Mouse (Mus musculus) midbrain, embryonic 14.5 days (tissue): ENCODE results near the gene Klc1. TPM values are rescaled to one million over a fixed set of nuclear protein-coding genes. Genes with fewer than 3 reads are reported as not detected.

ENCODE experiments used
- ATAC-seq: fragments of 200-750 bp; cut with Nextera tagmentation; 2 replicates; pipeline ENCODE4 v1.8.0; 2017; ENCODE audit warnings: moderate number of reproducible peaks, moderate library complexity; ENCODE audit not compliant: low FRiP score, low TSS enrichment
- DNase-seq: peaks from one replicate; pipeline ENCODE4 v3.0.0-alpha.2; 2015
- H3K27ac ChIP-seq: fragments of 300-500 bp; sonication (generic); replicated peaks from 2 replicates; pipeline ENCODE4 v1.5.1; 2014; ENCODE audit warnings: mild to moderate bottlenecking, low read depth, low read length, moderate library complexity
- H3K27me3 ChIP-seq: fragments of 300-500 bp; sonication (generic); 2 replicates; pipeline ENCODE4 v1.6.1; 2014; ENCODE audit warnings: low read length, control low read depth, mixed read lengths; ENCODE audit not compliant: control insufficient read depth, insufficient read depth
- H3K36me3 ChIP-seq: fragments of 300-500 bp; sonication (generic); 2 replicates; pipeline ENCODE4 v1.6.1; 2014; ENCODE audit warnings: low read length, control low read depth; ENCODE audit not compliant: control insufficient read depth, insufficient read depth
- H3K4me1 ChIP-seq: fragments of 300-500 bp; sonication (generic); 2 replicates; pipeline ENCODE4 v1.6.1; 2014; ENCODE audit warnings: mild to moderate bottlenecking, antibody characterized with exemption, low read length, control low read depth; ENCODE audit not compliant: control insufficient read depth, insufficient read depth
- H3K4me2 ChIP-seq: fragments of 300-500 bp; sonication (generic); 2 replicates; pipeline ENCODE4 v1.6.1; 2014; ENCODE audit warnings: mild to moderate bottlenecking, low read length, moderate library complexity
- H3K4me3 ChIP-seq: fragments of 300-500 bp; sonication (generic); replicated peaks from 2 replicates; pipeline ENCODE4 v1.5.1; 2014; ENCODE audit warnings: low read depth, low read length
- H3K9ac ChIP-seq: fragments of 300-500 bp; sonication (generic); replicated peaks from 2 replicates; pipeline ENCODE4 v1.6.1; 2014; ENCODE audit warnings: mild to moderate bottlenecking, low read length, moderate library complexity
- H3K9me3 ChIP-seq: fragments of 300-500 bp; sonication (generic); 2 replicates; pipeline ENCODE4 v1.6.1; 2016; ENCODE audit warnings: low read length, control low read depth, mixed read lengths; ENCODE audit not compliant: control insufficient read depth
- WGBS: fragments of 180-500 bp; shearing (Covaris S2); extraction: QIAGEN DNeasy Blood & Tissue Kit; methylation state at CpG from one replicate; pipeline ENCODE4 v1.1.7; 2014; 5-methylcytosine and 5-hydroxymethylcytosine counted together
- polyA plus RNA-seq: library from polyadenylated mRNA; unstranded; fragments of >200 nt; fragmentation: Nextera tagmentation; extraction: Ambion mirVana; gene quantifications from 2 replicates; pipeline ENCODE4 v1.2.1, GENCODE M21; 2014

Gene Klc1
- polyA plus RNA-seq, 1 experiment from 2014 or later, result 628 TPM

GRCm38 (mm10) chr12:111816967-111817366 lies 58.3 kb downstream of the Klc1 start:
- Histone ChIP-seq H3K4me3 (no peak overlapping the region), H3K4me1 (peaks cover 13% of the 10 kb centered on the region), H3K4me2 (no peak overlapping the region), H3K27ac (no peak overlapping the region), H3K36me3 (no peaks in the 10 kb centered on the region), H3K9ac (no peak overlapping the region), H3K27me3 (no peaks in the 10 kb centered on the region), H3K9me3 (no peaks in the 10 kb centered on the region)
- DNase-seq (no peak), ATAC-seq (no peak)
- WGBS, result 80% methylated on average over 9 of the region's 9 CpGs

GRCm38 (mm10) chr12:111817991-111818390 lies 59.3 kb downstream of the Klc1 start:
- H3K36me3 ChIP-seq, result no peaks in the 10 kb centered on the region
- no peaks in the 10 kb centered on the region for H3K9me3 ChIP-seq
- ATAC-seq, result no peak
- H3K4me1 ChIP-seq, result peaks cover 13% of the 10 kb centered on the region
- H3K4me3 ChIP-seq, result no peak overlapping the region
- H3K27me3 ChIP-seq, result no peaks in the 10 kb centered on the region
- no peak overlapping the region for H3K4me2 ChIP-seq
- H3K9ac ChIP-seq, result no peak overlapping the region
- DNase-seq, result no peak
- 88% methylated on average over 8 of the region's 8 CpGs for WGBS
- no peak overlapping the region for H3K27ac ChIP-seq

- H3K4me1 ChIP-seq, result peaks cover 4% of the 10 kb centered on the region
- ATAC-seq, result no peak
- peaks cover 17% of the 10 kb centered on the region for H3K36me3 ChIP-seq
- WGBS, result 84% methylated on average over 8 of the region's 8 CpGs
- H3K9me3 ChIP-seq, result no peaks in the 10 kb centered on the region
- H3K4me3 ChIP-seq, result no peak overlapping the region
- no peak overlapping the region for H3K9ac ChIP-seq
- H3K27ac ChIP-seq, result no peak overlapping the region
- no peak overlapping the region for H3K4me2 ChIP-seq
- DNase-seq, result no peak
- H3K27me3 ChIP-seq, result no peaks in the 10 kb centered on the region
Measured at GRCm38 (mm10) chr12:111819936-111820335, 61.3 kb downstream of the Klc1 start.

- Histone ChIP-seq H3K27me3 (no peaks in the 10 kb centered on the region), H3K4me2 (no peak overlapping the region), H3K9me3 (no peaks in the 10 kb centered on the region), H3K9ac (no peak overlapping the region), H3K27ac (no peak overlapping the region), H3K4me1 (no peaks in the 10 kb centered on the region), H3K36me3 (peaks cover 24% of the 10 kb centered on the region), H3K4me3 (no peak overlapping the region)
- ATAC-seq (no peak), DNase-seq (no peak)
- 94% methylated on average over 7 of the region's 7 CpGs for WGBS
Measured at GRCm38 (mm10) chr12:111820708-111821107, 62.1 kb downstream of the Klc1 start.

- H3K9me3 ChIP-seq, result no peaks in the 10 kb centered on the region
- no peak overlapping the region for H3K4me3 ChIP-seq
- no peak overlapping the region for H3K27ac ChIP-seq
- H3K4me1 ChIP-seq, result no peaks in the 10 kb centered on the region
- ATAC-seq, result no peak
- DNase-seq, result no peak
- no peak overlapping the region for H3K9ac ChIP-seq
- H3K27me3 ChIP-seq, result no peaks in the 10 kb centered on the region
- peaks cover 36% of the 10 kb centered on the region for H3K36me3 ChIP-seq
- H3K4me2 ChIP-seq, result no peak overlapping the region
- 61% methylated on average over 4 of the region's 4 CpGs for WGBS
Measured at GRCm38 (mm10) chr12:111821931-111822330, 63.3 kb downstream of the Klc1 start.

GRCm38 (mm10) chr12:111827556-111827955 lies 68.9 kb downstream of the Klc1 start:
- DNase-seq (no peak), ATAC-seq (no peak)
- H3K27me3 ChIP-seq, result no peaks in the 10 kb centered on the region
- H3K9ac ChIP-seq, result no peak overlapping the region
- peaks cover 92% of the 10 kb centered on the region for H3K36me3 ChIP-seq
- no peaks in the 10 kb centered on the region for H3K9me3 ChIP-seq
- WGBS, result 94% methylated on average over 12 of the region's 12 CpGs
- no peak overlapping the region for H3K4me3 ChIP-seq
- no peaks in the 10 kb centered on the region for H3K4me1 ChIP-seq
- H3K27ac ChIP-seq, result no peak overlapping the region
- no peak overlapping the region for H3K4me2 ChIP-seq

GRCm38 (mm10) chr12:111829447-111829846 lies 70.8 kb downstream of the Klc1 start:
- no peaks in the 10 kb centered on the region for H3K27me3 ChIP-seq
- no peaks in the 10 kb centered on the region for H3K4me1 ChIP-seq
- WGBS, result 34% methylated on average over 5 of the region's 5 CpGs
- peaks cover 98% of the 10 kb centered on the region for H3K36me3 ChIP-seq
- DNase-seq (peak; percentile 21), ATAC-seq (no peak)
- H3K4me2 ChIP-seq, result no peak overlapping the region
- H3K4me3 ChIP-seq, result no peak overlapping the region
- H3K27ac ChIP-seq, result no peak overlapping the region
- H3K9ac ChIP-seq, result no peak overlapping the region
- no peaks in the 10 kb centered on the region for H3K9me3 ChIP-seq

- WGBS, result 87% methylated on average over 9 of the region's 9 CpGs
- Histone ChIP-seq H3K4me2 (no peak overlapping the region), H3K36me3 (peaks cover 98% of the 10 kb centered on the region), H3K4me3 (no peak overlapping the region), H3K9ac (no peak overlapping the region), H3K4me1 (no peaks in the 10 kb centered on the region), H3K27me3 (no peaks in the 10 kb centered on the region), H3K9me3 (no peaks in the 10 kb centered on the region), H3K27ac (no peak overlapping the region)
- DNase-seq, result no peak
- ATAC-seq, result no peak
Measured at GRCm38 (mm10) chr12:111829954-111830353, 71.3 kb downstream of the Klc1 start.

GRCm38 (mm10) chr12:111830375-111830774 lies 71.7 kb downstream of the Klc1 start:
- H3K4me2 ChIP-seq, result no peak overlapping the region
- ATAC-seq, result no peak
- no peak overlapping the region for H3K9ac ChIP-seq
- WGBS, result 85% methylated on average over 10 of the region's 10 CpGs
- no peak overlapping the region for H3K4me3 ChIP-seq
- no peaks in the 10 kb centered on the region for H3K4me1 ChIP-seq
- peaks cover 98% of the 10 kb centered on the region for H3K36me3 ChIP-seq
- H3K9me3 ChIP-seq, result no peaks in the 10 kb centered on the region
- DNase-seq, result no peak
- H3K27me3 ChIP-seq, result no peaks in the 10 kb centered on the region
- no peak overlapping the region for H3K27ac ChIP-seq
